Mouse (Mus musculus): ENCODE measurements around the gene Os9.

Os9 gene

DNA sequence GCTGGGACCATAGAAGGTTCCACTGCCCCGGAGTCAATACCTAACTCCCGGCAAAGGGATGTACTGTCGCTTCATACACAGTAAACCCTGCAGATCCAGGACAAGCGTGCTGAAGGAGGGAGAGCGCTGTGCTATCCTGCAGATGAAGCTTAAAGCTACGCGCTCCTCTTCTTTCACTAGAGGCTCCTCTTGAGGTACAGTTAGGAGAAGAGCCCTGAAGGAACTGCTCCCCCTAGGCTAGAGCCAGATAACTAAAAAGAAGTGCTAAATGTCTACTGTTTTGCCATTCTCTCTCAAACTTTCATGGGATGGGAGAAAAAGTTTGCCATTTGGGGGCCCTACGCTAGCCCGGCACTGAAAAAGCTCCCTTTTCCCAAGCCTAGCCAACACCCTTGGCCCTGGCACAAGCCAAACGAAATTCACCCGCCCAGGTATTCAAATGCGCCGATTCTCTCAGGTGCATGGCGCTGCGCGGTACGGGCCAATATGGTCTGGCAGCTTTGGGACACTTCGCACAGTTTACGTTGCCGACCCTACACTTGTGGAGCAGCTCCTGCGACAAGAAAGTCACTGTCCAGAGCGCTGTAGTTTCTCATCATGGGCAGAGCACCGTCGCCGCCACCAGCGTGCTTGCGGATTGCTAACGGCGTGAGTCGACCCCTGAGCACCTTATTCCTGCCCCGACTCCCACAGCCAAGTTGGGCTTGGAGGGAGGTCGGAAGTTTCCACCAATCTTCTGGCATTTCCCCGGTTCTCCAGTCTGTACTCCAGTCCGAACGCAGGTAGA is 72.1 kb downstream of the Os9 start:
- in situ Hi-C loops (cut with MboI, MseI), result no loop called here

DNA sequence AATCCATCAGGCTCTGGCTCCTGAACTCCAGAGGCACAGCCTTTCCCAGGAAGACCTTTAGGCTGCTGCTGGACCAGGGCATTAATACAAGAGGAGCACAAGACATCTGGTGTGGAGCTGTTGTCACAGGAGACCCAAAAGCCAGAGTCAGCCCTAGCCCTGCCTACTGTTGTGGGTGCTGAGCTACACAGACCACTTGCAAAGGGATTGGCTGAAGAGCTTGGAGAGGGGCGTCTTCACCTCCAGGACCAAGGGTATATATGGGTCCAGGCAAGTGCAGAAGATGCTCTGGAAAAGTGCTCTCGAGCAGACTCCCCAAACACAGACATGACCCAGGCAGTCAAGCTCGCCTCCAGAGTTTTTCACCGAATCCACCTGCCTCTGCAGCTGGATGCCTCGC is 73.0 kb downstream of the Os9 start, which contains the start of gene Cyp27b1:
Cyp27b1 (plus strand) TSS at position 297 of the 400 bp plus-strand sequence.
- in situ Hi-C loops (cut with MboI, MseI), result no loop called here
